Mouse (Mus musculus): Measurements from ENCODE around the gene Klhl10. TPM values are rescaled to one million over a fixed set of nuclear protein-coding genes. Genes with fewer than 3 reads are reported as not detected.

Gene Klhl10
- polyA plus RNA-seq, 1 experiment from 2014 or later: 0.39 TPM

Small RNA genes within 50 kb of the gene (microRNA-seq; reads per million reads assigned to microRNA genes)
- gene Gm27374 (ENCODE audit: borderline number of aligned reads): not detected
- gene Mir7116 (ENCODE audit: borderline number of aligned reads): not detected

Other genes with a start within 250 kb of the Klhl10 start
- gene Krt9, start 248.7 kb upstream of the Klhl10 start, polyA plus RNA-seq (2015; fragmentation: Nextera tagmentation; extraction: Ambion mirVana): 0.08 and 0.10 TPM in 2 replicates
- gene Krt14, start 234.4 kb upstream of the Klhl10 start, polyA plus RNA-seq (2015; fragmentation: Nextera tagmentation; extraction: Ambion mirVana): 40.8 and 47.9 TPM in 2 replicates
- 2.5 and 2.7 TPM in 2 replicates for gene Krt16, start 193.0 kb upstream of the Klhl10 start, polyA plus RNA-seq (2015; fragmentation: Nextera tagmentation; extraction: Ambion mirVana)
- gene Krt17, start 180.9 kb upstream of the Klhl10 start, polyA plus RNA-seq (2015; fragmentation: Nextera tagmentation; extraction: Ambion mirVana): 436 and 450 TPM in 2 replicates
- 0.35 and 0.46 TPM in 2 replicates for gene Krt42, start 172.0 kb upstream of the Klhl10 start, polyA plus RNA-seq (2015; fragmentation: Nextera tagmentation; extraction: Ambion mirVana)
- gene Eif1, start 122.0 kb upstream of the Klhl10 start, polyA plus RNA-seq (2015; fragmentation: Nextera tagmentation; extraction: Ambion mirVana): 2,060 and 2,248 TPM in 2 replicates
- 1.9 and 2.1 TPM in 2 replicates for gene Gast, start 107.5 kb upstream of the Klhl10 start, polyA plus RNA-seq (2015; fragmentation: Nextera tagmentation; extraction: Ambion mirVana)
- 1.7 and 2.0 TPM in 2 replicates for gene Hap1, start 85.8 kb upstream of the Klhl10 start, polyA plus RNA-seq (2015; fragmentation: Nextera tagmentation; extraction: Ambion mirVana)
- gene Jup, start 44.2 kb upstream of the Klhl10 start, polyA plus RNA-seq (2015; fragmentation: Nextera tagmentation; extraction: Ambion mirVana): 94.2 and 95.3 TPM in 2 replicates
- gene P3h4, start 27.1 kb upstream of the Klhl10 start, polyA plus RNA-seq (2015; fragmentation: Nextera tagmentation; extraction: Ambion mirVana): 14.8 and 15.3 TPM in 2 replicates
- gene Fkbp10, start 26.2 kb upstream of the Klhl10 start, polyA plus RNA-seq (2015; fragmentation: Nextera tagmentation; extraction: Ambion mirVana): 12.2 and 16.4 TPM in 2 replicates
- 147 TPM in 2 replicates for gene Nt5c3b, start 109 bp upstream of the Klhl10 start, polyA plus RNA-seq (2015; fragmentation: Nextera tagmentation; extraction: Ambion mirVana)
- 5.3 and 5.4 TPM in 2 replicates for gene Klhl11, start 30.8 kb downstream of the Klhl10 start, polyA plus RNA-seq (2015; fragmentation: Nextera tagmentation; extraction: Ambion mirVana)
- 99.2 and 109 TPM in 2 replicates for gene Acly, start 86.1 kb downstream of the Klhl10 start, polyA plus RNA-seq (2015; fragmentation: Nextera tagmentation; extraction: Ambion mirVana)
- gene Ttc25, start 103.7 kb downstream of the Klhl10 start, polyA plus RNA-seq (2015; fragmentation: Nextera tagmentation; extraction: Ambion mirVana): 0.56 and 0.57 TPM in 2 replicates
- gene Cnp, start 133.0 kb downstream of the Klhl10 start, polyA plus RNA-seq (2015; fragmentation: Nextera tagmentation; extraction: Ambion mirVana): 167 and 169 TPM in 2 replicates
- 39.7 and 41.2 TPM in 2 replicates for gene Nkiras2, start 177.3 kb downstream of the Klhl10 start, polyA plus RNA-seq (2015; fragmentation: Nextera tagmentation; extraction: Ambion mirVana)
- gene Dnajc7, start 178.3 kb downstream of the Klhl10 start, polyA plus RNA-seq (2015; fragmentation: Nextera tagmentation; extraction: Ambion mirVana): 191 and 202 TPM in 2 replicates

Data from thymus, postnatal 0 days (tissue).